Mouse (Mus musculus): ENCODE data around the gene Usp35. TPM values are rescaled to one million over a fixed set of nuclear protein-coding genes. Genes with fewer than 3 reads are reported as not detected.

Usp35 gene
- polyA plus RNA-seq, 1 experiment from 2014 or later, result 0.14 TPM

- 54% methylated on average over 6 of the region's 6 CpGs for WGBS (ENCODE audit: insufficient replicate concordance)
- ATAC-seq (ENCODE audit: low read depth), result no peak
Observed at GRCm38 (mm10) chr7:97312856-97313255, 19.0 kb downstream of the Usp35 start.

GRCm38 (mm10) chr7:97312196-97312595, 19.6 kb downstream of the Usp35 start:
- 82% methylated on average over 17 of the region's 17 CpGs for WGBS (ENCODE audit: insufficient replicate concordance)
- H3K27ac ChIP-seq (ENCODE audit: low read length), result no peak overlapping the region
- no peak overlapping the region for H3K4me3 ChIP-seq (ENCODE audit: low read depth, low read length)
- no peak overlapping the region for H3K9ac ChIP-seq (ENCODE audit: low read depth, low read length)
- no peaks in the 10 kb centered on the region for H3K27me3 ChIP-seq (ENCODE audit: control insufficient read depth, insufficient read depth, low read depth, low read length)
- H3K4me2 ChIP-seq (ENCODE audit: low read depth, low read length), result no peak overlapping the region
- ATAC-seq (ENCODE audit: low read depth), result no peak
- H3K36me3 ChIP-seq (ENCODE audit: control insufficient read depth, insufficient read depth), result no peaks in the 10 kb centered on the region
- H3K9me3 ChIP-seq (replicated peaks; ENCODE audit: control insufficient read depth, low read length), result no peaks in the 10 kb centered on the region
- H3K4me1 ChIP-seq (ENCODE audit: control insufficient read depth, low read depth, low read length), result no peaks in the 10 kb centered on the region

More at GRCm38 (mm10) chr7:97312856-97313255, 19.0 kb downstream of the Usp35 start:
- no peaks in the 10 kb centered on the region for H3K27me3 ChIP-seq (ENCODE audit: control insufficient read depth, insufficient read depth, low read depth, low read length)
- no peak overlapping the region for H3K4me2 ChIP-seq (ENCODE audit: low read depth, low read length)
- no peak overlapping the region for H3K9ac ChIP-seq (ENCODE audit: low read depth, low read length)
- H3K4me1 ChIP-seq (ENCODE audit: control insufficient read depth, low read depth, low read length), result no peaks in the 10 kb centered on the region
- H3K4me3 ChIP-seq (ENCODE audit: low read depth, low read length), result no peak overlapping the region
- H3K9me3 ChIP-seq (replicated peaks; ENCODE audit: control insufficient read depth, low read length), result no peaks in the 10 kb centered on the region
- H3K27ac ChIP-seq (ENCODE audit: low read length), result no peak overlapping the region
- no peaks in the 10 kb centered on the region for H3K36me3 ChIP-seq (ENCODE audit: control insufficient read depth, insufficient read depth)

DNA sequence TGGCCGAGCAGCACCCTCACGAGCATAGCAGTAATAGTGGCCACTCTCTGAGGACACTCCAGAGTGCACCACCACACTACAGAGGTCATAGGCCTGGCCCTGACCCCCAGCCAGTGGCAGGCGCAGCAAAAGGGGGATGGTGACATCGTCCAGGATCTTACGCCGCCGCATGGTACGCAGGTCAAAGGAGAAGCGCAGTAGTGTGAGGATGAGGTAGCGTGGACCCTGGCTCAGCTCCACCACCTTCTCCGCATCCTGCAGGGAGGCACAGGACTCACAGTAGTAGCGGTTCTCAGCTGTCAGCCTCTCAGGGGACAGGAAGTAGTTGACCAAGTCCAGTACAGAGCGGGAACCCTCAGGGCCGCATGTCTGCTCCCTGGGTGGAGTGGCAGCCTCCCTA, 20.2 kb downstream of the Usp35 start:
- Histone ChIP-seq H3K27me3 (ENCODE audit: control insufficient read depth, insufficient read depth, low read depth, low read length) (no peaks in the 10 kb centered on the region), H3K4me2 (ENCODE audit: low read depth, low read length) (no peak overlapping the region), H3K4me3 (ENCODE audit: low read depth, low read length) (no peak overlapping the region), H3K9ac (ENCODE audit: low read depth, low read length) (no peak overlapping the region), H3K9me3 (replicated peaks; ENCODE audit: control insufficient read depth, low read length) (no peaks in the 10 kb centered on the region), H3K27ac (ENCODE audit: low read length) (no peak overlapping the region), H3K36me3 (ENCODE audit: control insufficient read depth, insufficient read depth) (no peaks in the 10 kb centered on the region), H3K4me1 (ENCODE audit: control insufficient read depth, low read depth, low read length) (no peaks in the 10 kb centered on the region)
- ATAC-seq (ENCODE audit: low read depth), result no peak
- WGBS (ENCODE audit: insufficient replicate concordance), result 77% methylated on average over 14 of the region's 14 CpGs

DNA sequence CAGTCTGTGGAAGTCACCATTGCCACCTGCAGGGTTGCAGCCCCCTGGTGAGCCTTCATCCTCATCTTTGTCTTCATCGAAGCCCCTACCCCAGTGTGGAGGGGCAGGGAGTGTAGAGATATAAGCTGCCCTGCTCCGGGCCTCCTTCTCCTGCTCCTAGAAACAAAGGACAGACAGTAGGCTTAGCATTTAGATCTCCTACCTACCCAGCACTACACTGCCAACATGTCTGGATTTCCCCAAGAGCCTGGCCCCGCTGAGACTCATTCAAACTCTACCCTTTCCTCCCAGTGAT, 21.5 kb downstream of the Usp35 start:
- Histone ChIP-seq H3K4me2 (ENCODE audit: low read depth, low read length) (no peak overlapping the region), H3K4me3 (ENCODE audit: low read depth, low read length) (no peak overlapping the region), H3K27me3 (ENCODE audit: control insufficient read depth, insufficient read depth, low read depth, low read length) (no peaks in the 10 kb centered on the region), H3K36me3 (ENCODE audit: control insufficient read depth, insufficient read depth) (no peaks in the 10 kb centered on the region), H3K4me1 (ENCODE audit: control insufficient read depth, low read depth, low read length) (no peaks in the 10 kb centered on the region), H3K9me3 (replicated peaks; ENCODE audit: control insufficient read depth, low read length) (no peaks in the 10 kb centered on the region), H3K27ac (ENCODE audit: low read length) (no peak overlapping the region), H3K9ac (ENCODE audit: low read depth, low read length) (no peak overlapping the region)
- ATAC-seq (ENCODE audit: low read depth), result no peak
- WGBS (ENCODE audit: insufficient replicate concordance), result 75% methylated on average over 3 of the region's 3 CpGs

GRCm38 (mm10) chr7:97309461-97310340, 22.1 kb downstream of the Usp35 start:
- no peak for ATAC-seq (ENCODE audit: low read depth)
- no peaks in the 10 kb centered on the region for H3K9me3 ChIP-seq (replicated peaks; ENCODE audit: control insufficient read depth, low read length)
- H3K4me2 ChIP-seq (ENCODE audit: low read depth, low read length), result no peak overlapping the region
- no peaks in the 10 kb centered on the region for H3K36me3 ChIP-seq (ENCODE audit: control insufficient read depth, insufficient read depth)
- WGBS (ENCODE audit: insufficient replicate concordance), result 74% methylated on average over 4 of the region's 4 CpGs
- no peak overlapping the region for H3K4me3 ChIP-seq (ENCODE audit: low read depth, low read length)
- H3K27me3 ChIP-seq (ENCODE audit: control insufficient read depth, insufficient read depth, low read depth, low read length), result no peaks in the 10 kb centered on the region
- no peak overlapping the region for H3K9ac ChIP-seq (ENCODE audit: low read depth, low read length)
- no peak overlapping the region for H3K27ac ChIP-seq (ENCODE audit: low read length)
- no peaks in the 10 kb centered on the region for H3K4me1 ChIP-seq (ENCODE audit: control insufficient read depth, low read depth, low read length)

GRCm38 (mm10) chr7:97307546-97307945, 24.3 kb downstream of the Usp35 start:
- Histone ChIP-seq H3K4me3 (ENCODE audit: low read depth, low read length) (no peak overlapping the region), H3K9me3 (replicated peaks; ENCODE audit: control insufficient read depth, low read length) (no peaks in the 10 kb centered on the region), H3K4me1 (ENCODE audit: control insufficient read depth, low read depth, low read length) (no peaks in the 10 kb centered on the region), H3K9ac (ENCODE audit: low read depth, low read length) (no peak overlapping the region), H3K27me3 (ENCODE audit: control insufficient read depth, insufficient read depth, low read depth, low read length) (no peaks in the 10 kb centered on the region), H3K4me2 (ENCODE audit: low read depth, low read length) (no peak overlapping the region), H3K36me3 (ENCODE audit: control insufficient read depth, insufficient read depth) (no peaks in the 10 kb centered on the region), H3K27ac (ENCODE audit: low read length) (no peak overlapping the region)
- 68% methylated on average over 1 of the region's 1 CpGs for WGBS (ENCODE audit: insufficient replicate concordance)
- ATAC-seq (ENCODE audit: low read depth), result no peak

DNA sequence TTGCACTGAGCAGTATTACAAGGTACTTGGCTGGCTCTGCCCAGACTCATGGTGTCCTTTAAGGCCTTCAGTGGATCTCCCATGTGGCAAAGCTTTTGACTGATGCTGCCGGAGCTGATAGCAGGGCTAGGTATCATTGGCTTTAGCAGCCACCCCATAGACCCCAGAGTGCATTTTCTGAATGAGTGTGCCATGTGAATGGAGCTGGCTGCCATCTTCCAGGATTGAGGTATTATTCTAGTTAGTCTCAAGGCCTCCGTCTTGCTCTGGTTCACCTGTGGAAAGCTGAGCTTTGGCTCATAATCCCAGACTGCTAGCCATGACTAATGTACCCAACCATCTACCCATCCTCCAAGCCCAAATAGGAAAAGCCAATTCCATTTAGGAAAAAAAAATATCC, 25.0 kb downstream of the Usp35 start:
- 77% methylated on average over 2 of the region's 2 CpGs for WGBS (ENCODE audit: insufficient replicate concordance)
- Histone ChIP-seq H3K4me1 (ENCODE audit: control insufficient read depth, low read depth, low read length) (no peaks in the 10 kb centered on the region), H3K4me2 (ENCODE audit: low read depth, low read length) (no peak overlapping the region), H3K27ac (ENCODE audit: low read length) (no peak overlapping the region), H3K9me3 (replicated peaks; ENCODE audit: control insufficient read depth, low read length) (no peaks in the 10 kb centered on the region), H3K9ac (ENCODE audit: low read depth, low read length) (no peak overlapping the region), H3K27me3 (ENCODE audit: control insufficient read depth, insufficient read depth, low read depth, low read length) (no peaks in the 10 kb centered on the region), H3K36me3 (ENCODE audit: control insufficient read depth, insufficient read depth) (no peaks in the 10 kb centered on the region), H3K4me3 (ENCODE audit: low read depth, low read length) (no peak overlapping the region)
- no peak for ATAC-seq (ENCODE audit: low read depth)

- no peaks in the 10 kb centered on the region for H3K36me3 ChIP-seq (ENCODE audit: control insufficient read depth, insufficient read depth)
- H3K9ac ChIP-seq (ENCODE audit: low read depth, low read length), result no peak overlapping the region
- no peak overlapping the region for H3K4me2 ChIP-seq (ENCODE audit: low read depth, low read length)
- no peaks in the 10 kb centered on the region for H3K27me3 ChIP-seq (ENCODE audit: control insufficient read depth, insufficient read depth, low read depth, low read length)
- no peak overlapping the region for H3K27ac ChIP-seq (ENCODE audit: low read length)
- H3K4me1 ChIP-seq (ENCODE audit: control insufficient read depth, low read depth, low read length), result no peaks in the 10 kb centered on the region
- no peaks in the 10 kb centered on the region for H3K9me3 ChIP-seq (replicated peaks; ENCODE audit: control insufficient read depth, low read length)
- no peak for ATAC-seq (ENCODE audit: low read depth)
- no peak overlapping the region for H3K4me3 ChIP-seq (ENCODE audit: low read depth, low read length)
- 59% methylated on average over 4 of the region's 4 CpGs for WGBS (ENCODE audit: insufficient replicate concordance)
Observed at GRCm38 (mm10) chr7:97305206-97305605, 26.6 kb downstream of the Usp35 start.

GRCm38 (mm10) chr7:97304471-97304870, 27.3 kb downstream of the Usp35 start:
- H3K4me3 ChIP-seq (ENCODE audit: low read depth, low read length), result no peak overlapping the region
- no peak overlapping the region for H3K4me2 ChIP-seq (ENCODE audit: low read depth, low read length)
- H3K27ac ChIP-seq (ENCODE audit: low read length), result no peak overlapping the region
- H3K27me3 ChIP-seq (ENCODE audit: control insufficient read depth, insufficient read depth, low read depth, low read length), result no peaks in the 10 kb centered on the region
- no peaks in the 10 kb centered on the region for H3K4me1 ChIP-seq (ENCODE audit: control insufficient read depth, low read depth, low read length)
- no peak for ATAC-seq (ENCODE audit: low read depth)
- no peak overlapping the region for H3K9ac ChIP-seq (ENCODE audit: low read depth, low read length)
- H3K9me3 ChIP-seq (replicated peaks; ENCODE audit: control insufficient read depth, low read length), result no peaks in the 10 kb centered on the region
- no peaks in the 10 kb centered on the region for H3K36me3 ChIP-seq (ENCODE audit: control insufficient read depth, insufficient read depth)
